Mouse (Mus musculus) stomach, postnatal 0 days (tissue): ENCODE measurements at regions not wholly inside any gene's neighbourhood (a gene's known extent, or its start where the extent isn't known, plus 50 kb on each side); places are given as distances from the start of the nearest gene placed in this dataset.
A peak's percentile ranks its signal among the peaks of the same experiment; 100 is the strongest.
"Not testable (repeated sequence)": the region's sequence is repeated elsewhere in the genome, so short reads cannot be mapped to it uniquely, and the experiment has no call there.

Source experiments
- ATAC-seq: fragments of 200-750 bp; cut with Nextera tagmentation; 2 replicates; pipeline ENCODE4 v1.8.0; 2017; ENCODE audit not compliant: low FRiP score, low TSS enrichment
- DNase-seq: peaks from one replicate; pipeline ENCODE4 v3.0.0-alpha.2; 2016; ENCODE audit warnings: low spot score
- H3K27ac ChIP-seq: fragments of 300-500 bp; sonication (generic); replicated peaks from 2 replicates; pipeline ENCODE4 v1.5.1; 2014; ENCODE audit warnings: mild to moderate bottlenecking, control low read depth
- H3K27me3 ChIP-seq: fragments of 300-500 bp; sonication (generic); 2 replicates; pipeline ENCODE4 v1.6.1; 2014; ENCODE audit warnings: low read length; ENCODE audit not compliant: control insufficient read depth, insufficient read depth
- H3K36me3 ChIP-seq: fragments of 300-500 bp; sonication (generic); 2 replicates; pipeline ENCODE4 v1.6.1; 2014; ENCODE audit warnings: low read length, mixed read lengths; ENCODE audit not compliant: control insufficient read depth, insufficient read depth
- H3K4me1 ChIP-seq: fragments of 300-500 bp; sonication (generic); replicated peaks from 2 replicates; pipeline ENCODE4 v1.6.1; 2014; ENCODE audit warnings: antibody characterized with exemption; ENCODE audit not compliant: control insufficient read depth, insufficient read depth
- H3K4me2 ChIP-seq: fragments of 300-500 bp; sonication (generic); replicated peaks from 2 replicates; pipeline ENCODE4 v1.6.1; 2014; ENCODE audit warnings: low read depth, mild to moderate bottlenecking, control low read depth, moderate library complexity
- H3K4me3 ChIP-seq: fragments of 300-500 bp; sonication (generic); 2 replicates; pipeline ENCODE4 v1.5.1; 2014; ENCODE audit warnings: low read depth, low read length, control low read depth
- H3K9ac ChIP-seq: fragments of 300-500 bp; sonication (generic); 2 replicates; pipeline ENCODE4 v1.6.1; 2014; ENCODE audit warnings: mild to moderate bottlenecking, low read length, control low read depth, mixed read lengths
- H3K9me3 ChIP-seq: fragments of 300-500 bp; sonication (generic); 2 replicates; pipeline ENCODE4 v1.6.1; 2016; ENCODE audit warnings: low read length; ENCODE audit not compliant: control insufficient read depth
- CTCF ChIP-seq: IDR thresholded peaks from 2 replicates; pipeline ENCODE4 v1.5.1; 2016; ENCODE audit warnings: antibody characterized with exemption, low read depth, mild to moderate bottlenecking, moderate library complexity
- EP300 ChIP-seq: optimal IDR thresholded peaks from 2 replicates; pipeline ENCODE3; 2016; ENCODE audit warnings: antibody characterized with exemption
- WGBS: fragments of 180-500 bp; shearing (Covaris S2); extraction: QIAGEN DNeasy Blood & Tissue Kit; methylation state at CpG from one replicate; pipeline ENCODE4 v1.1.7; 2014; 5-methylcytosine and 5-hydroxymethylcytosine counted together

DNA sequence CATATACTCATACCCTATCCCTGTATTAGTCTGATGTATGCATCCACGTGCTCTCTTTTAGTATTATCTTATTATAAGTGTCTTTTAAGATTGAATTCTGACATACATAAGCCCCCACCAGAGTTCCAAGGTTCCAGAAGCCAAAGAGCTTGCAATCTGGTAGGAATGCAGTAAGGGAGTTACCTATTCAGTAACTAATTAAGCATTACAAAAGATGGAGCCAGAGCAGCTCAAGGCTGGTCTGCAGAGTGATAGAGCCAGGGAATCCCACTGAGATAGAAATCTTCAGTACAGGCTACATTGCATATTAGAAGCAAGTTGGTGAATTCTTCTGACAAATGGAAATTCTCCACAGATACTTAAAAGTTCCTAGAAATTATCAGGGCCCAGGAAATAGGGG, 790.7 kb downstream of the Prdm13 start:
- H3K27ac ChIP-seq, H3K4me1 ChIP-seq, H3K36me3 ChIP-seq, H3K4me3 ChIP-seq, DNase-seq, ATAC-seq, H3K9me3 ChIP-seq, H3K4me2 ChIP-seq, H3K27me3 ChIP-seq, H3K9ac ChIP-seq: not testable (repeated sequence)
- 38% methylated on average over 1 of the region's 1 CpGs for WGBS

DNA sequence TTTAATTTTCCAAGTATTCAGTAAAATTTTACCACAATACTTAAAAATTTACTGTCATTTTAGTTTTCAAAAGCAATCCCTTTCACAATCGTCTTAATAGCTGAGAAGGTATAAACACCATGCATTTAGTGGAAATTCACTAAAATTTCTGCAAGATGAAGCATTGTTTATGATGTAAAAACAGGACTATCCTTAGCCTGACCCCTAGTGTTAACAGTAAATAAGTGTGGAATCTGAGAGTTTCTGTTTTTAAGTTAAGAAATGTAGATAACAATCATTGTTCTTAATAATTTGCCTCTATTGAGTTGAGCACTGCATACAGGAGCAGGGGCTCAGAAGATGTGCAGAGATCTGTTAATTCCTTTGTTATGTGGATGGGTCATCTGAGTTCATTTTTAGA, 791.9 kb downstream of the Prdm13 start:
- Histone ChIP-seq H3K9me3 (no peaks in the 10 kb centered on the region), H3K4me1 (no peaks in the 10 kb centered on the region), H3K9ac (no peak overlapping the region), H3K4me3 (no peak overlapping the region), H3K36me3 (no peaks in the 10 kb centered on the region), H3K27ac (no peak overlapping the region), H3K27me3 (no peaks in the 10 kb centered on the region), H3K4me2 (no peak overlapping the region)
- no peak for ATAC-seq
- DNase-seq, result no peak
- peak; percentile 57 for TF ChIP-seq CTCF
- TF ChIP-seq EP300, result no peak
- WGBS, result 38% methylated on average over 1 of the region's 1 CpGs

DNA sequence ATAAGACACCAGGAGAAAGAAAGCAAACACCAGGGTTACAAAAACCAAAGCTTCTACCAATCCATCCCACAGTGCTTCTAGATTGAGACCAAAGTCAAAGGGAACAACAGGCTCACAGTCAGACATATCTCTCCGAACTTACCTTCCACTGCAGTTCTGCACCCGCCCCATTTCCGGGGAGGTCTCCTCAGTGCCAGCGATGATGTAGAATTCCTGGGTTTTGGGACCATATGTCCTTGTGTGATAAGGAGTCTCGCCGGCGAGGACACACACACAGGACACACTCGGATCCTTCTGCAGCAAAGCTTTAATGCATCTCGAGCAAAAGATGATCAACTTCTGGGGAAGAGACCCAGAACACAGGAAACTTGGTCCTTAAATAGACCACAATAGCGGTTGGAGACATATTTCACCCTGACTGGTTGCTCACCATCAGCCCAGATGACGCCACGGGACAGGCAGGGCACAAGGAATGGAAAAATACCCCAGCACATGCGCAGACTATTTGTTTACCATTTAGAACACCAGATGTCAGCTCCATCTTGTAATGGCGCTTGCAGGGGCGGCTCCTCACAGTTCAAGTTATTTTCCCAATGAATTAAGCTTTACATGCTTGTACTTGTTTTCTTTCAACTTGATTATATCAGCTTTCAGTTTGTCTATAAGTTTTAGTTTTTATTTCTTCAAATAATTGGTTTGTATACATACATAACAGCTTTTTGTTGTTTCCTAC, 824.9 kb downstream of the Prdm13 start:
- no peak for ATAC-seq

DNA sequence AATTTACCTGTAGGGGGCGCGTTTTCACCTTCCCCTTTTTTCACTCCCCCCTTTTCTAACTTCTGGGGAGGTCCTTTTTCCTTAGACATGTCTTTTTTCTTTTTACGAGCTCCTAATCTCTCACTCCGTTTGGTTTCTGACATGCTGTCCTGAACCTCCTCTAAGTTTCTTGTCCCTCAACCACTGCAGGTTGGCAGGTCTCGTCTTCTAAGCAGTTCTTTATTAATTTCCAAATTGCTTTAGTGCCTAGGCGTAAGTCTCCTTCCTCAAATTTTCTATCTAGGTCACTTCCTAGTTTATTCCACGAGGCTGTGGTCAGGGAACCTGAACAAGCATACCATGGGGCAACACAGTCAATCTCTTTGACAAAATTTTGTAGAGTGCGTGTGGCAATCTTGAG, 825.7 kb downstream of the Prdm13 start:
- not testable (repeated sequence) for H3K4me2 ChIP-seq, H3K36me3 ChIP-seq, H3K9ac ChIP-seq, H3K27ac ChIP-seq, ATAC-seq, H3K9me3 ChIP-seq, H3K27me3 ChIP-seq, DNase-seq, H3K4me1 ChIP-seq, H3K4me3 ChIP-seq
- WGBS, result 82% methylated on average over 8 of the region's 8 CpGs

More for the DNA sequence above, 824.9 kb downstream of the Prdm13 start:
- no peak overlapping the region for H3K4me3 ChIP-seq
- no peak for DNase-seq
- H3K36me3 ChIP-seq, result no peaks in the 10 kb centered on the region
- H3K4me1 ChIP-seq, result no peaks in the 10 kb centered on the region
- H3K9me3 ChIP-seq, result no peaks in the 10 kb centered on the region
- WGBS, result 94% methylated on average over 15 of the region's 15 CpGs
- H3K9ac ChIP-seq, result no peak overlapping the region
- TF ChIP-seq EP300 (no peak), CTCF (no peak)
- no peak overlapping the region for H3K4me2 ChIP-seq
- H3K27me3 ChIP-seq, result no peaks in the 10 kb centered on the region
- no peak overlapping the region for H3K27ac ChIP-seq

DNA sequence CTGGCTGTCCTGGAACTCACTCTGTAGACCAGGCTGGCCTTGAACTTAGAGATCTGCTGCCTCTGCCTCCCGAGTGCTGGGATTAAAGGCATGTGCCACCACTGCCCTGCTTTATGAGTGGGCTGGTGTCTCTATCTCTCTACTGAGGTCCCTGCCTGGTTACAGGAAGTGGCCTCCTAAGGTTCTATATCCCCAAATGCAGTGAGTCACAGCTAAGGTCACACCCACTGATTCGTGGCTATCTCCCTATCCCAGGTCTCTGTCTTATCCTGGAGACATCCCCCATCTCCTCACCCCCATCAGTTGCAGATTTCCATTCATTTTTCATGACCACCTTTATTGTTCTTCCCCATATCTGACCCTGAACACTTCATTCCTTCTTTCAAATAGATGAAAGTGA, 837.3 kb downstream of the Prdm13 start:
- no peaks in the 10 kb centered on the region for H3K4me1 ChIP-seq
- H3K36me3 ChIP-seq, result no peaks in the 10 kb centered on the region
- no peak overlapping the region for H3K27ac ChIP-seq
- 63% methylated on average over 2 of the region's 2 CpGs for WGBS
- H3K9me3 ChIP-seq, result no peaks in the 10 kb centered on the region
- DNase-seq (no peak), ATAC-seq (no peak)
- H3K4me3 ChIP-seq, result no peak overlapping the region
- no peak overlapping the region for H3K9ac ChIP-seq
- no peak overlapping the region for H3K4me2 ChIP-seq
- H3K27me3 ChIP-seq, result no peaks in the 10 kb centered on the region
- no peak for TF ChIP-seq CTCF
- no peak for TF ChIP-seq EP300

DNA sequence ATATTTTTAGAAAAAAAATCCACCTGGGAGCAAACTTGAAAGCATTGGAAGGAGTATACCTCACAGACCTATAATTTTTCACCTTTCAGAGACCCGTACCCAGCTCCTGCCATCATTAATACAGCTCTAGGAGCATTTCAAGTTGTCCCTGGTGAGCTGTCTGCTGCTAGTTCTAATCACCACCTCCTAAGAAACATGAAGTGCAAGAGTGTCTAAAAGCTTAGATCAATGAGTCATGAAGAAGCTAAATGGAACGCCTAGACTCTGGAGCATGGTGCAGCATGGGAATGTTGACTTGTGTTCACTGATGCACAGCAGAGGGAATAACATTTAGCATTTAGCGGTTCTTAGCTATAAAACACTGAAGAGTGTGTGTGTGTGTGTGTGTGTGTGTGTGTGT, 841.2 kb downstream of the Prdm13 start:
- no peak for DNase-seq
- H3K4me2 ChIP-seq, result no peak overlapping the region
- whole genome bisulfite sequencing, result 81% methylated on average over 3 of the region's 3 CpGs
- no peak for ATAC-seq
- no peaks in the 10 kb centered on the region for H3K4me1 ChIP-seq
- no peak overlapping the region for H3K9ac ChIP-seq
- no peaks in the 10 kb centered on the region for H3K27me3 ChIP-seq
- no peaks in the 10 kb centered on the region for H3K9me3 ChIP-seq
- no peak overlapping the region for H3K27ac ChIP-seq
- no peak overlapping the region for H3K4me3 ChIP-seq
- TF ChIP-seq CTCF (no peak), EP300 (no peak)
- no peaks in the 10 kb centered on the region for H3K36me3 ChIP-seq
